Mouse (Mus musculus) left cerebral cortex, postnatal 10 days (tissue): Measurements from ENCODE around the gene Cd79b. TPM values are rescaled to one million over a fixed set of nuclear protein-coding genes. Genes with fewer than 3 reads are reported as not detected.
"Not testable (repeated sequence)": the region's sequence is repeated elsewhere in the genome, so short reads cannot be mapped to it uniquely, and the experiment has no call there.

ENCODE experiments used
- DNase-seq, 2 experiments: peaks; one replicate each; pipeline ENCODE4 v3.0.0; 2021 to 2022; ENCODE audit warnings: low spot score in 2 of 2, mixed read lengths in 1 of 2; ENCODE audit errors: extremely low spot score in 1 of 2
- intact Hi-C: fragments of 180-260 bp; cut with DNase I; formaldehyde crosslinking; loops from one replicate; pipeline ENCODE4 v1.15.1; 2025
- total RNA-seq, 2 experiments: library from RNA; stranded (reverse); gene quantifications; 2 replicates each; pipeline ENCODE4 v1.2.3; 2021

Gene Cd79b
- under 1 TPM; 0.58 to 0.79 TPM for total RNA-seq

- DNase-seq: no peak
- intact Hi-C loops: no loop called here
Observed at GRCm38 (mm10) chr11:106314333-106314812, at the start of gene Cd79b. TSS of gene Cd79b (minus strand) at chr11:106314762.

GRCm38 (mm10) chr11:106359350-106359749, 44.8 kb upstream of the Cd79b start:
- intact Hi-C loops: no loop called here
- DNase-seq: no peak

- intact Hi-C loops: no loop called here
Observed at GRCm38 (mm10) chr11:106355382-106356128, 41.0 kb upstream of the Cd79b start.

GRCm38 (mm10) chr11:106354181-106354580, 39.6 kb upstream of the Cd79b start:
- intact Hi-C loops: no loop called here
- DNase-seq: no peak

More at GRCm38 (mm10) chr11:106355382-106356128, 41.0 kb upstream of the Cd79b start:
- no peak for DNase-seq

- intact Hi-C loops: no loop called here
- DNase-seq: no peak
Observed at GRCm38 (mm10) chr11:106353188-106353587, 38.6 kb upstream of the Cd79b start, which contains the start of gene Scn4a. TSS of gene Scn4a (minus strand) at chr11:106353288.

- intact Hi-C loops: no loop called here
- DNase-seq: no peak
Observed at GRCm38 (mm10) chr11:106351941-106352340, 37.4 kb upstream of the Cd79b start.

GRCm38 (mm10) chr11:106351253-106351652, 36.7 kb upstream of the Cd79b start:
- intact Hi-C loops: no loop called here
- DNase-seq: no peak

GRCm38 (mm10) chr11:106350853-106351252, 36.3 kb upstream of the Cd79b start:
- intact Hi-C loops: no loop called here
- no peak for DNase-seq

GRCm38 (mm10) chr11:106349772-106350171, 35.2 kb upstream of the Cd79b start:
- intact Hi-C loops: no loop called here
- DNase-seq: no peak

- DNase-seq: no peak
- intact Hi-C loops: no loop called here
Observed at GRCm38 (mm10) chr11:106344910-106345309, 30.3 kb upstream of the Cd79b start.

- DNase-seq: no peak
- intact Hi-C loops: no loop called here
Observed at GRCm38 (mm10) chr11:106340990-106341520, 26.5 kb upstream of the Cd79b start.

- intact Hi-C loops: not testable (repeated sequence)
Observed at GRCm38 (mm10) chr11:106339323-106339722, 24.8 kb upstream of the Cd79b start.

GRCm38 (mm10) chr11:106338870-106339269, 24.3 kb upstream of the Cd79b start:
- DNase-seq: no peak
- intact Hi-C loops: no loop called here

More at GRCm38 (mm10) chr11:106339323-106339722, 24.8 kb upstream of the Cd79b start:
- DNase-seq: not testable (repeated sequence)

- no peak for DNase-seq
- intact Hi-C loops: no loop called here
Observed at GRCm38 (mm10) chr11:106338029-106338428, 23.5 kb upstream of the Cd79b start.

GRCm38 (mm10) chr11:106334066-106334465, 19.5 kb upstream of the Cd79b start:
- intact Hi-C loops: loop anchor here (5.0 kb wide), 1 partner anchor 33 kb away; the partner anchor contains the start of gene Prr29
- no peak for DNase-seq

GRCm38 (mm10) chr11:106332458-106332857, 17.9 kb upstream of the Cd79b start:
- intact Hi-C loops: loop anchor here (5.0 kb wide), 1 partner anchor 35 kb away; the partner anchor contains the start of gene Prr29
- no peak for DNase-seq

- peak in 1 of 2 experiments; percentile 42 for DNase-seq
- intact Hi-C loops: loop anchor here (5.0 kb wide), 2 partner anchors 38 to 63 kb away; partner anchors contain the start of gene Prr29
Observed at GRCm38 (mm10) chr11:106329682-106330081, 15.1 kb upstream of the Cd79b start.

GRCm38 (mm10) chr11:106329128-106329527, 14.6 kb upstream of the Cd79b start:
- DNase-seq: no peak
- intact Hi-C loops: loop anchor here (5.0 kb wide), 1 partner anchor 63 kb away; no protein-coding TSS in a partner anchor

GRCm38 (mm10) chr11:106328521-106328920, 14.0 kb upstream of the Cd79b start:
- no peak for DNase-seq
- intact Hi-C loops: loop anchor here (5.0 kb wide), 1 partner anchor 64 kb away; no protein-coding TSS in a partner anchor

GRCm38 (mm10) chr11:106326475-106326874, 11.9 kb upstream of the Cd79b start:
- intact Hi-C loops: loop anchor here (5.0 kb wide), 1 partner anchor 66 kb away; no protein-coding TSS in a partner anchor
- no peak for DNase-seq
